Mouse (Mus musculus): ENCODE data around the gene Csf3r. TPM values are rescaled to one million over a fixed set of nuclear protein-coding genes. Genes with fewer than 3 reads are reported as not detected.

Csf3r gene
- polyA plus RNA-seq, 1 experiment from 2014 or later = 0.84 TPM

DNA sequence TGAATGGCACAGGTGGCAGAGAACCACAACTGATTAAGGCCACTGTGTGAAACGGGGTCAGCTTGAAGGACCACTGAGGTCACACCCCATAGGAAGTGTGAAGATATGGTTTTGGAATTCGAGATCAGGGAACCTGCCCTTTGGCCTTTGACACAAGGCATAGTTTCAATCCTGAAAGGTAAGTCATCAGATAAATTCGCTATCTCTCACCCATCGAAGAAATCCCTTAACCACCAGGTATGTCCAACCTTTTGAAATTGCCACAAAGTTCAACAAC, 66.4 kb downstream of the Csf3r start:
- no peaks in the 10 kb centered on the region for H3K27me3 ChIP-seq
- no peaks in the 10 kb centered on the region for H3K4me1 ChIP-seq
- H3K9me3 ChIP-seq = no peaks in the 10 kb centered on the region
- H3K9ac ChIP-seq = no peak overlapping the region
- ATAC-seq (ENCODE audit: low FRiP score, low read depth) = no peak
- H3K27ac ChIP-seq = no peak overlapping the region
- 79% methylated on average over 4 of the region's 4 CpGs for WGBS
- no peak overlapping the region for H3K4me3 ChIP-seq
- H3K36me3 ChIP-seq = no peaks in the 10 kb centered on the region
- no peak overlapping the region for H3K4me2 ChIP-seq (replicated peaks)

DNA sequence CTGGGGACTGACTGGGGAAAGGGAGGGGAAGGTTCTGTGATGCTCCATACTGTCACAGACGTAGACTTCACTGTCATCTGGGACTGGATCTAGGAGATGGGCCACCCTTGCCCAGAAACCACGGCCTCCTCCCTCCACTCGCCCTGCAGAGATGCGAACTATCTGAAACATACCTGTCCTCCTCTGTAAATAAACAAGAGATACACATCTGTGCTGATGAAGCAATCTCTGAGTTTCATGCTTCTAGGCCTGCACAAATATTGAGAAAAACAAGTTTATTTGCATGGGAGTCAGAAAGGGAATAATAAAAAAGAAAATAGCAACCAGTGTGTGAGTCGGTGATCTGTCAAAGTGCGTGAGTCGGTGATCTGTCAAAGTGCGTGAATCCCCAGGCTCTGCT, 67.5 kb downstream of the Csf3r start:
- Histone ChIP-seq H3K9me3 (no peaks in the 10 kb centered on the region), H3K4me1 (0 out of 2 replicates have a peak, but pooled peaks cover under 1% of the 10 kb centered on the region), H3K4me2 (replicated peaks) (no peak overlapping the region), H3K27ac (no peak overlapping the region), H3K27me3 (no peaks in the 10 kb centered on the region), H3K4me3 (no peak overlapping the region), H3K9ac (no peak overlapping the region), H3K36me3 (no peaks in the 10 kb centered on the region)
- WGBS = 81% methylated on average over 8 of the region's 8 CpGs
- ATAC-seq (ENCODE audit: low FRiP score, low read depth) = no peak

Other genes starting within 250 kb of the Csf3r start
- 153 and 158 TPM in 2 replicates for gene Mrps15, start 22.4 kb downstream of the Csf3r start, polyA plus RNA-seq (2015; fragmentation: Nextera tagmentation; extraction: Ambion mirVana)
- gene Oscp1, start 34.0 kb downstream of the Csf3r start, polyA plus RNA-seq (2015; fragmentation: Nextera tagmentation; extraction: Ambion mirVana) = 17.2 and 19.4 TPM in 2 replicates
- 44.7 and 46.3 TPM in 2 replicates for gene Lsm10, start 72.1 kb downstream of the Csf3r start, polyA plus RNA-seq (2015; fragmentation: Nextera tagmentation; extraction: Ambion mirVana)
- 38.7 and 39.0 TPM in 2 replicates for gene Stk40, start 79.4 kb downstream of the Csf3r start, polyA plus RNA-seq (2015; fragmentation: Nextera tagmentation; extraction: Ambion mirVana)
- 74.5 and 77.5 TPM in 2 replicates for gene Eva1b, start 123.2 kb downstream of the Csf3r start, polyA plus RNA-seq (2015; fragmentation: Nextera tagmentation; extraction: Ambion mirVana)
- gene Sh3d21, start 138.9 kb downstream of the Csf3r start, polyA plus RNA-seq (2015; fragmentation: Nextera tagmentation; extraction: Ambion mirVana) = 9.3 and 10.5 TPM in 2 replicates
- gene Thrap3, start 178.2 kb downstream of the Csf3r start, polyA plus RNA-seq (2015; fragmentation: Nextera tagmentation; extraction: Ambion mirVana) = 251 and 256 TPM in 2 replicates
- 46.5 and 49.9 TPM in 2 replicates for gene Map7d1, start 231.8 kb downstream of the Csf3r start, polyA plus RNA-seq (2015; fragmentation: Nextera tagmentation; extraction: Ambion mirVana)
- 124 and 126 TPM in 2 replicates for gene Trappc3, start 237.8 kb downstream of the Csf3r start, polyA plus RNA-seq (2015; fragmentation: Nextera tagmentation; extraction: Ambion mirVana)